Comparison of ENCODE assay signal across 19 mouse cellular contexts in genomic region chr16:13267350-13267904, GRCm38 (mm10). TPM values are rescaled to one million over a fixed set of nuclear protein-coding genes. Genes with fewer than 3 reads are reported as not detected.
DNase-seq lines count a peak whose midpoint lies in the region; ATAC-seq and TF ChIP-seq lines count a peak whose summit lies in the region.
"Had no signal": no experiment of that assay in that cellular context is flagged by ENCODE, and none has a peak within 500 bp of the region (broad histone marks: within the 10 kb centered on the region; RNA-seq: fewer than 3 reads in every experiment).

No protein-coding gene starts in this region.

- peaks cover 6% of the 10 kb centered on the region; the same call in 1 of the 2 replicates for H3K36me3 ChIP-seq in forebrain, postnatal 0 days (ENCODE audit: insufficient read depth)
- peaks cover 11% of the 10 kb centered on the region for H3K36me3 ChIP-seq in forebrain, embryonic 12.5 days (replicated peaks)
- H3K36me3 ChIP-seq in intestine, postnatal 0 days (ENCODE audit: control insufficient read depth, insufficient read depth) = peaks cover 26% of the 10 kb centered on the region; the same call in 1 of the 2 replicates
- no peaks in the 10 kb centered on the region; the same call in 1 of the 2 replicates for H3K36me3 ChIP-seq in stomach, postnatal 0 days (ENCODE audit: control insufficient read depth, insufficient read depth, low read length)

- H3K9ac ChIP-seq in forebrain, postnatal 0 days = no peak overlapping the region
- H3K9ac ChIP-seq in forebrain, embryonic 12.5 days = no peak overlapping the region
- no peak overlapping the region for H3K9ac ChIP-seq in intestine, postnatal 0 days (ENCODE audit: low read depth, low read length)
- H3K9ac ChIP-seq in stomach, postnatal 0 days (ENCODE audit: low read length) = no peak overlapping the region
- H3K9ac ChIP-seq: embryonic facial prominence, embryonic 12.5 days; heart, embryonic 15.5 days; hindbrain, embryonic 14.5 days had no signal

- WGBS in forebrain, postnatal 0 days = 80% methylated on average over 3 of the region's 3 CpGs
- 81% methylated on average over 3 of the region's 3 CpGs for WGBS in forebrain, embryonic 12.5 days
- 31% methylated on average over 3 of the region's 3 CpGs for WGBS in intestine, postnatal 0 days
- 66% methylated on average over 3 of the region's 3 CpGs for WGBS in stomach, postnatal 0 days

- peak overlapping the region; percentile 40; the same call in 1 of the 2 replicates for H3K27ac ChIP-seq in forebrain, postnatal 0 days (ENCODE audit: low read depth, low read length)
- no peak overlapping the region for H3K27ac ChIP-seq in forebrain, embryonic 12.5 days
- peak overlapping the region; percentile 12; the same call in 1 of the 2 replicates for H3K27ac ChIP-seq in layer of hippocampus, adult 2 months
- H3K27ac ChIP-seq in intestine, postnatal 0 days (ENCODE audit: low read depth, low read length) = 0 out of 2 replicates have a peak overlapping the region, but pooled peaks have one; percentile 22
- peak overlapping the region; percentile 70 for H3K27ac ChIP-seq in stomach, postnatal 0 days (replicated peaks)
- H3K27ac ChIP-seq: embryonic facial prominence, embryonic 12.5 days; heart, embryonic 10.5 days; heart, embryonic 15.5 days; hindbrain, embryonic 10.5 days; hindbrain, embryonic 14.5 days had no signal

- H3K27me3 ChIP-seq in forebrain, postnatal 0 days (ENCODE audit: insufficient read depth, low read length) = no peaks in the 10 kb centered on the region
- no peaks in the 10 kb centered on the region for H3K27me3 ChIP-seq in forebrain, embryonic 12.5 days
- H3K27me3 ChIP-seq in intestine, postnatal 0 days (replicated peaks; ENCODE audit: control insufficient read depth, insufficient read depth, low read length) = no peaks in the 10 kb centered on the region
- H3K27me3 ChIP-seq in stomach, postnatal 0 days (ENCODE audit: control insufficient read depth, insufficient read depth, low read length) = no peaks in the 10 kb centered on the region
- H3K27me3 ChIP-seq: embryonic facial prominence, embryonic 12.5 days; heart, embryonic 15.5 days had no signal

- DNase-seq in forebrain, postnatal 0 days = no peak
- DNase-seq in layer of hippocampus, adult 2 months (ENCODE audit: low spot score in 2 of 2) = no peak
- DNase-seq in layer of hippocampus, postnatal 14 days (ENCODE audit: low spot score in 2 of 2) = no peak
- no peak for DNase-seq in stomach, postnatal 0 days (ENCODE audit: low spot score)
- no peak for DNase-seq in testis, postnatal 10 days (ENCODE audit: low spot score)
- no peak for DNase-seq in left cerebral cortex, adult 18-20 months (ENCODE audit: low spot score in 2 of 2)
- DNase-seq: adrenal gland, postnatal 14 days; cerebellum, adult 11-12 months; cerebellum, adult 9-10 months; cerebellum, postnatal 25 days; gastrocnemius, postnatal 25 days; heart, postnatal 14 days had no signal

- no peaks in the 10 kb centered on the region for H3K9me3 ChIP-seq in forebrain, postnatal 0 days (ENCODE audit: low read length)
- no peaks in the 10 kb centered on the region for H3K9me3 ChIP-seq in forebrain, embryonic 12.5 days
- H3K9me3 ChIP-seq in intestine, postnatal 0 days (ENCODE audit: control insufficient read depth) = no peaks in the 10 kb centered on the region
- no peaks in the 10 kb centered on the region for H3K9me3 ChIP-seq in stomach, postnatal 0 days (ENCODE audit: control insufficient read depth, low read length)
- H3K9me3 ChIP-seq: embryonic facial prominence, embryonic 12.5 days; heart, embryonic 10.5 days; heart, embryonic 15.5 days had no signal

- ATAC-seq in forebrain, postnatal 0 days = no peak
- ATAC-seq in forebrain, embryonic 12.5 days (ENCODE audit: low FRiP score) = no peak
- peak; percentile 92 for ATAC-seq in intestine, postnatal 0 days
- ATAC-seq in stomach, postnatal 0 days (ENCODE audit: low FRiP score, low TSS enrichment) = peak; percentile 80

- no peak overlapping the region for H3K4me2 ChIP-seq in forebrain, postnatal 0 days (ENCODE audit: low read depth)
- no peak overlapping the region for H3K4me2 ChIP-seq in forebrain, embryonic 12.5 days
- no peak overlapping the region for H3K4me2 ChIP-seq in intestine, postnatal 0 days (replicated peaks; ENCODE audit: low read depth)
- H3K4me2 ChIP-seq in stomach, postnatal 0 days (replicated peaks; ENCODE audit: low read depth) = no peak overlapping the region
- H3K4me2 ChIP-seq: embryonic facial prominence, embryonic 12.5 days; heart, embryonic 15.5 days; hindbrain, embryonic 14.5 days had no signal

- no peaks in the 10 kb centered on the region for H3K4me1 ChIP-seq in forebrain, postnatal 0 days (ENCODE audit: insufficient read depth)
- H3K4me1 ChIP-seq in forebrain, embryonic 12.5 days = peaks cover 12% of the 10 kb centered on the region
- H3K4me1 ChIP-seq in intestine, postnatal 0 days (replicated peaks; ENCODE audit: control insufficient read depth, insufficient read depth, low read length) = no peaks in the 10 kb centered on the region
- H3K4me1 ChIP-seq in stomach, postnatal 0 days (replicated peaks; ENCODE audit: control insufficient read depth, insufficient read depth) = 0 out of 2 replicates have a peak, but pooled peaks cover 3% of the 10 kb centered on the region
- H3K4me1 ChIP-seq: heart, embryonic 10.5 days had no signal

- no peak overlapping the region for H3K4me3 ChIP-seq in forebrain, postnatal 0 days (ENCODE audit: low read depth, low read length)
- no peak overlapping the region for H3K4me3 ChIP-seq in forebrain, embryonic 12.5 days (replicated peaks)
- H3K4me3 ChIP-seq in layer of hippocampus, adult 2 months = no peak overlapping the region
- no peak overlapping the region for H3K4me3 ChIP-seq in intestine, postnatal 0 days (ENCODE audit: low read depth, low read length)
- no peak overlapping the region for H3K4me3 ChIP-seq in stomach, postnatal 0 days (ENCODE audit: low read depth, low read length)
- H3K4me3 ChIP-seq: embryonic facial prominence, embryonic 12.5 days; heart, embryonic 10.5 days; heart, embryonic 15.5 days; hindbrain, embryonic 10.5 days had no signal

- TF ChIP-seq CTCF in forebrain, postnatal 0 days (IDR thresholded peaks at IDR 0.05; ENCODE audit: low read depth) = no peak
- no peak for TF ChIP-seq CTCF in layer of hippocampus, adult 2 months (conservative IDR thresholded peaks at IDR 0.05)
- 0 out of 2 replicates have a peak, but pooled peaks have one; percentile 7 for TF ChIP-seq CTCF in intestine, postnatal 0 days (IDR thresholded peaks at IDR 0.05; ENCODE audit: low read depth)
- TF ChIP-seq CTCF in stomach, postnatal 0 days (IDR thresholded peaks at IDR 0.05; ENCODE audit: low read depth) = no peak

- no peak for TF ChIP-seq EP300 in stomach, postnatal 0 days (optimal IDR thresholded peaks at IDR 0.05)

RNA-seq across cellular contexts. Expression of gene Mrtfb, which starts 11.1 kb away (rescaled TPM):
- total RNA-seq in forebrain, postnatal 0 days (2014; rRNA removed) = 23.5 and 32.3 TPM in 2 replicates
- polyA plus RNA-seq in forebrain, postnatal 0 days (2015; fragmentation: Nextera tagmentation; extraction: Ambion mirVana) = 12.0 and 21.9 TPM in 2 replicates
- 15.5 and 15.8 TPM in 2 replicates for polyA plus RNA-seq in forebrain, embryonic 12.5 days (2016; fragmentation: Nextera tagmentation; extraction: Ambion mirVana)
- total RNA-seq in layer of hippocampus, adult 2 months (2021) = 100 to 1,000 TPM; 173 to 185 TPM
- total RNA-seq in layer of hippocampus, postnatal 14 days (2021) = 100 to 1,000 TPM; 118 to 123 TPM
- 14.2 and 14.6 TPM in 2 replicates for polyA plus RNA-seq in intestine, postnatal 0 days (2015; fragmentation: Nextera tagmentation; extraction: Ambion mirVana)
- polyA plus RNA-seq in stomach, postnatal 0 days (2015; fragmentation: Nextera tagmentation; extraction: Ambion mirVana) = 12.5 and 12.6 TPM in 2 replicates
- total RNA-seq in left cerebral cortex, adult 18-20 months (2021) = 100 to 1,000 TPM; 179 to 188 TPM

Comparison
In these comparisons a context has a peak if more than half of its experiments do, and no peak if none do; other contexts are left out.
1. ATAC-seq: peak in intestine, postnatal 0 days (single experiment) and stomach, postnatal 0 days (single experiment); none in forebrain, postnatal 0 days (single experiment) and forebrain, embryonic 12.5 days (single experiment).